Mouse (Mus musculus) forebrain, embryonic 14.5 days (tissue): Measurements from ENCODE around the gene Adora3. TPM values are rescaled to one million over a fixed set of nuclear protein-coding genes. Genes with fewer than 3 reads are reported as not detected.

Source experiments
- ATAC-seq: fragments of 200-750 bp; cut with Nextera tagmentation; 2 replicates; pipeline ENCODE4 v1.8.0; 2017; ENCODE audit warnings: mild to moderate bottlenecking, moderate library complexity
- DNase-seq: peaks from one replicate; pipeline ENCODE4 v3.0.0-alpha.2; 2015; ENCODE audit warnings: low spot score
- H3K27ac ChIP-seq: fragments of 300-500 bp; sonication (generic); 2 replicates; pipeline ENCODE4 v1.5.1; 2014; ENCODE audit warnings: low read depth, mild to moderate bottlenecking, control low read depth, low read length, moderate library complexity
- H3K27me3 ChIP-seq: fragments of 300-500 bp; sonication (generic); replicated peaks from 2 replicates; pipeline ENCODE4 v1.6.1; 2014; ENCODE audit warnings: low read length, control low read depth, mixed read lengths; ENCODE audit not compliant: control insufficient read depth, insufficient read depth
- H3K36me3 ChIP-seq: fragments of 300-500 bp; sonication (generic); 2 replicates; pipeline ENCODE4 v1.6.1; 2014; ENCODE audit warnings: low read length, control low read depth; ENCODE audit not compliant: control insufficient read depth, insufficient read depth
- H3K4me1 ChIP-seq: fragments of 300-500 bp; sonication (generic); 2 replicates; pipeline ENCODE4 v1.6.1; 2014; ENCODE audit warnings: antibody characterized with exemption, low read length, control low read depth; ENCODE audit not compliant: control insufficient read depth, insufficient read depth
- H3K4me2 ChIP-seq: fragments of 300-500 bp; sonication (generic); 2 replicates; pipeline ENCODE4 v1.6.1; 2014; ENCODE audit warnings: mild to moderate bottlenecking, control low read depth, low read length
- H3K4me3 ChIP-seq: fragments of 300-500 bp; sonication (generic); 2 replicates; pipeline ENCODE4 v1.5.1; 2014; ENCODE audit warnings: low read depth, low read length, control low read depth
- H3K9ac ChIP-seq: fragments of 300-500 bp; sonication (generic); 2 replicates; pipeline ENCODE4 v1.6.1; 2014; ENCODE audit warnings: mild to moderate bottlenecking, low read length, control low read depth, moderate library complexity
- H3K9me3 ChIP-seq: fragments of 300-500 bp; sonication (generic); replicated peaks from 2 replicates; pipeline ENCODE4 v1.6.1; 2016; ENCODE audit warnings: low read length, control low read depth, mixed read lengths; ENCODE audit not compliant: control insufficient read depth
- WGBS: fragments of 180-500 bp; shearing (Covaris S2); extraction: QIAGEN DNeasy Blood & Tissue Kit; methylation state at CpG from one replicate; pipeline ENCODE4 v1.1.7; 2014; 5-methylcytosine and 5-hydroxymethylcytosine counted together
- polyA plus RNA-seq: library from polyadenylated mRNA; unstranded; fragments of >200 nt; fragmentation: Nextera tagmentation; extraction: Ambion mirVana; gene quantifications from 2 replicates; pipeline ENCODE4 v1.2.1, GENCODE M21; 2014

Adora3 gene
- polyA plus RNA-seq, 1 experiment from 2014 or later, result 0.11 TPM

DNA sequence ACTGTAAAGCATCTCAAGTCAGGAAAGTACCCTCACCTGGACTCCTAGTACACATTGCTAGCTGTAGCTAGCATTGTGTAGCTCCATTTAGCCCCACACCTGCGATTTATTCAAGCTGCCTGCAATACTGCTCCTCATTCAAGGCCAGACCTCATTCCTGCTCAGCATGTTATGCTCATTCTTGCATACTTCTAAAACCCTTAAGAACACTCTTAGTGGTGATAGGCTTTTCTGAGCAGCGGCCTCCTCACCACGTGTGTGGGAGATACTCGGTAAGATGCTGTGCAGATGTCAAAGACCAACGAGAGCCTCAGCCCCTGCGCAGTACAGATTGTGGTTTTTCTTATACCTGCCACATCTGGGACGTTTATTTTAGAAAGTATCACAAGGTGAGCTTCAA, 59.2 kb downstream of the Adora3 start:
- no peaks in the 10 kb centered on the region for H3K36me3 ChIP-seq

DNA sequence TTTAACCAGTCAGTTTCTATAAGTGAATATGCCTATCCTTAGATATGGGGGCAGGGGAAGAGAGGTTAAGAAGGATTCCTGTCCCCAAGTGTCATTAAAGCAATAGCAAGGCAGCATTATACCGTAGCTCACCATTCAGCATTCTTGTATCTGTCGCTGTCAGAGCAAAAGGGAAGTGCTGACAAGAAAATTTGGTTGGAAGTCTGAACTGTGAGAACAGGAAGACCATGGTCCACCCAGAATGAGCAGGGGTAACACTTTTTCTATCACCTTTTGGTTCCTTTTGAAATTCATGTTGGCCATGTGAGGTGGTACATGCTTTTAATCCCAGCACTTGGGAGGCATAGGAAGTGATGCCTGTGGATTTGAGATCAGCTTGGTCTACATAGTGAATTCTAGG, 60.4 kb downstream of the Adora3 start:
- no peak overlapping the region for H3K27ac ChIP-seq
- H3K27me3 ChIP-seq, result no peaks in the 10 kb centered on the region
- H3K9ac ChIP-seq, result no peak overlapping the region
- H3K9me3 ChIP-seq, result no peaks in the 10 kb centered on the region
- no peaks in the 10 kb centered on the region for H3K36me3 ChIP-seq
- H3K4me3 ChIP-seq, result no peak overlapping the region
- H3K4me1 ChIP-seq, result no peaks in the 10 kb centered on the region
- ATAC-seq, result no peak
- 92% methylated on average over 2 of the region's 2 CpGs for WGBS
- DNase-seq, result no peak
- H3K4me2 ChIP-seq, result no peak overlapping the region

More for the DNA sequence above, 59.2 kb downstream of the Adora3 start:
- DNase-seq, result no peak
- no peak overlapping the region for H3K9ac ChIP-seq
- WGBS, result 87% methylated on average over 7 of the region's 7 CpGs
- no peaks in the 10 kb centered on the region for H3K9me3 ChIP-seq
- H3K4me2 ChIP-seq, result no peak overlapping the region
- H3K27me3 ChIP-seq, result no peaks in the 10 kb centered on the region
- ATAC-seq, result no peak
- no peak overlapping the region for H3K27ac ChIP-seq
- H3K4me1 ChIP-seq, result no peaks in the 10 kb centered on the region
- H3K4me3 ChIP-seq, result no peak overlapping the region

DNA sequence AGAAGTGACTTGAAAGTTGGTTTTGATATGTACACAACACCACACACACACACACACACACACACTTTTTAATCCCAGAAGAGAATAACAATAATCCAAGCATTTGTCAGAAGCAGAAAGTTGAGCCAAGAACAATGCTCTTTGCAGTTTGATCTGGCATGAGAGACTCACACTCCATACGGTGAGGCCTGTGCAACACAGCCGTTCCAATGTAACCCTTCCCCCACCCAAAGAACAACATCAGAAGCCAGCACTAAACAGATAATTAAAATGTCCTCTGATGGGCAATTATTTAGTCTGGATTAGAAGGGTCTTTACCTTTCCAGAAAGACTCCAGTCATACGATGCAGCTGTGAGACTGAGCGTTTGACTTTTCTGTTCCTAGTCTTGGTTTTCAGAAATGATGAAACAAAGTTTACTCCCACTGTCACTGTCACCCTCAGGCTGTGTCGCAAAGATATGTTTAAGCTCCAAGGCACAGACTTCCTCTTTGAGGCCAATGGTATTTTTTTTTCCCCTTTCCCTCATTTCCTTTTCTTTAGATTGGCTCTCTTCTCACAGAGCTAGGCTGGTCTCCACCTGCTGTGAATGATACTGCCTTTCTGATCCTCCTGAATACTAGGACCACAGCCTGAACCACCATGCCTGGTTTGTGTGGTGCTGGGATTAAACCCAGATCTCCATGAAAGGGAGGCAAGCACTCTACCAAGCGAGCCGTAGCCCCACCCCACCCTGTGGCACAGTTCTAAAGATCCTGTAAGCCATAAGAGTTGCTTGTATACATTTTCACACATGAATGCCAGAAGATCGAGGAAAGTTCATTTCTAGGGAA, 61.8 kb downstream of the Adora3 start, which contains the start of gene I830077J02Rik:
TSS of gene I830077J02Rik (minus strand) at position 425 of the 832 bp plus-strand sequence.
- no peak within 1 kb of the TSS for H3K9ac ChIP-seq
- H3K27me3 ChIP-seq, result no peaks in the 10 kb centered on the region
- WGBS, result 87% methylated on average over 8 of the region's 8 CpGs
- ATAC-seq (no peak), DNase-seq (no peak)
- H3K9me3 ChIP-seq, result no peaks in the 10 kb centered on the region
- H3K4me2 ChIP-seq, result no peak within 1 kb of the TSS
- no peaks in the 10 kb centered on the region for H3K36me3 ChIP-seq
- H3K4me3 ChIP-seq, result no peak within 1 kb of the TSS
- H3K4me1 ChIP-seq, result no peaks in the 10 kb centered on the region
- no peak within 1 kb of the TSS for H3K27ac ChIP-seq

DNA sequence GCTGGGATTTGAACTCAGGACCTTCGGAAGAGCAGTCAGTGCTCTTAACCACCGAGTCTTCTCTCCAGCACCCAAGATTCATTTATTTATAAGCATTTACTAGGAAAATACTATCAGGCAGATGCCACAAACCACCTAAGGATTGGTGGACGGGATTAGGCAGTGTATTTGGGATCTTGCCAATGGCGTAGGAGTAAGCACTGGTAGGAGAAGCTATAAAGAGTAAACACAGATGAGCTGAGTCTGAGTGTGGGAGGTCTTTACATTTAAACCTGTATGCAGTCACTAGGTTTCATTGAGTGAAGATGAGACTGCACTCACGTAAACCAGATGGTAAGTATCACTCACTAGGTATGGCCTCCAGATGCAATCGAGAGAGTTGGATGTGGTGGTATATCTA, 63.3 kb downstream of the Adora3 start:
- Histone ChIP-seq H3K36me3 (peaks cover 4% of the 10 kb centered on the region; the same call in 1 of the 2 replicates), H3K4me1 (no peaks in the 10 kb centered on the region), H3K4me3 (no peak overlapping the region), H3K9ac (no peak overlapping the region), H3K27ac (no peak overlapping the region), H3K4me2 (no peak overlapping the region), H3K9me3 (no peaks in the 10 kb centered on the region), H3K27me3 (no peaks in the 10 kb centered on the region)
- DNase-seq, result no peak
- 92% methylated on average over 6 of the region's 6 CpGs for WGBS
- ATAC-seq, result no peak

DNA sequence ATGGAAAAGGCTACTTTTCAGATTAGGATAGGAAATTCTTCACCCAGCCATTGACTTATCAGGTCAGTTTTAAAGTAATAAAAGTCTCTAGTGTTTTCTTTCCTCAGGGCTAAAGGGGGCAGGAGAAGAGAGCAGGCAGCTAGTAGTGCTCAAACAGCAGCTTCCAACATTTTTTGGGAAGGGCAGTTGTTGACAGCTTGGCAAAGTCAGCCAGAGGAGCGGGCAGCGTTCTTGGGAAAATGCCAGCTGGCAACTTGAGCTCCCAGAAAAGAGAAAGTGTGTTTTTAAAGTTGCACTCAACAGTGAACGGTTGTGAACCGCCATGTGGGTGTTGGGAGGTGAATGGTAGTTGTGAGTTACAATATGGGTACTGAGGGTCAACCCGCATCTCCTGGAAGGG, 64.4 kb downstream of the Adora3 start:
- ATAC-seq, result no peak
- H3K27me3 ChIP-seq, result no peaks in the 10 kb centered on the region
- H3K27ac ChIP-seq, result no peak overlapping the region
- no peaks in the 10 kb centered on the region for H3K9me3 ChIP-seq
- no peaks in the 10 kb centered on the region for H3K4me1 ChIP-seq
- H3K36me3 ChIP-seq, result peaks cover 4% of the 10 kb centered on the region; the same call in 1 of the 2 replicates
- no peak overlapping the region for H3K4me2 ChIP-seq
- peak; percentile 7 for DNase-seq
- WGBS, result 76% methylated on average over 5 of the region's 5 CpGs
- H3K9ac ChIP-seq, result no peak overlapping the region
- no peak overlapping the region for H3K4me3 ChIP-seq

DNA sequence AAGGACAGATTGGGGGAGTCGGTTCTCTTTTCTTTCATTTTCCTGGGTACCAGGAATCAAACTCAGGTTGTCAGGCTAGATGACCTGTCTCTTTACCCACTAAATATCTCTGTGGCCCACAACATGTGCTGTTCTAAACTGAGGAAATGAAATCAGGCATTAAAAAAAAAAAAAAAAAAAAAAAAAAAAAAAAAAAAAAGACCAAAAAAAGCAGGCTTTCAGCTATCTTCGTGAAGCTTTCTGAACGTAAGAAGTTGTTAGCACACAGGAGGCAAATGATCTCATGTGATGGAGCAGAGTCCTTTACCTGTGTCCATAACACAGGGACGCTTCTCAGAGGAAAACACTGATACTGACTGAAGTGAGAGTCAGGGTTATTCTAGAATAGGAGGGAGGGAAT, 65.5 kb downstream of the Adora3 start:
- no peaks in the 10 kb centered on the region for H3K9me3 ChIP-seq
- no peak overlapping the region for H3K4me3 ChIP-seq
- no peak overlapping the region for H3K9ac ChIP-seq
- no peak overlapping the region for H3K4me2 ChIP-seq
- H3K36me3 ChIP-seq, result peaks cover 10% of the 10 kb centered on the region
- no peak for ATAC-seq
- H3K27ac ChIP-seq, result no peak overlapping the region
- H3K27me3 ChIP-seq, result no peaks in the 10 kb centered on the region
- H3K4me1 ChIP-seq, result no peaks in the 10 kb centered on the region
- 94% methylated on average over 4 of the region's 4 CpGs for WGBS
- no peak for DNase-seq

DNA sequence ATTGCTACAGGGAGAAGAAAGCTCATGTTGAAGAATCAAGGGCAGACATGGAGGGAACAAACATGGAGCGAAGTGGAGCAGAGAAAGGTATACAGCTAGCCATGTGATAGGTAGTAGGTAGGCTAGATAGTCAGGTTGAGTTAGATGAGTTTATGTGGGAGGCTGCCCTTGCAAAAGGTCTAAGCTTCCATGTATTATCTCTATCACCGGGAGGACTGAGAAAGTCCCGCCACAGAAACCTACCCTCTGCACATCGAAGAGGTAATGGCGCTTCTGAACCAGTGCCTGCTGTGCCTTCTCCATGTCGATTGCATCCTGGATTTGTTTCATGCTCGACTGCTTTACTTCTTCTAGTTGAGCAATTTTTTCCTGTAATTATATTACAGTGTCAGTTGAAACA, 80.7 kb downstream of the Adora3 start:
- Histone ChIP-seq H3K36me3 (peaks cover 76% of the 10 kb centered on the region), H3K9ac (no peak overlapping the region)

DNA sequence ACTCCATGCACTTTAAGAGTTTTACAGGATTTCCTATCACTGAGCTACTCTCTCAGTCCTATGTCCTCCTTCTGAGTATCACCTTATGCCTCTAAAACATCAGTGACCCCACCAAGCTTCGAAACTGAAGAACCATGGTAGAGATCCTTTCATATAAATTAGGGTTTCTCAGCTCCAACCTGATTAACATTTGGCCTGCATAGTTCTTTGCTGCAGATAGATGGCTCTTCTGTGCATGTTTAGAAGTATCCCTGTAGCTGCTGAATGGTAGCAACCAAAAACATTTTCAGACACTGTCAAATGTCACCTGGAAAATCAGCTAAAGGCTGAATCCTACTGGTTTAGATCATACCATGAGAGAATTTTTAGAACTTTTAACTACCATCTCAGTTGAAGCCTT, 86.6 kb downstream of the Adora3 start:
- WGBS, result 95% methylated on average over 1 of the region's 1 CpGs
- no peak overlapping the region for H3K9ac ChIP-seq

More for the DNA sequence above, 80.7 kb downstream of the Adora3 start:
- no peak for DNase-seq
- Histone ChIP-seq H3K4me1 (no peaks in the 10 kb centered on the region), H3K27me3 (no peaks in the 10 kb centered on the region), H3K4me2 (no peak overlapping the region), H3K27ac (no peak overlapping the region), H3K9me3 (no peaks in the 10 kb centered on the region), H3K4me3 (no peak overlapping the region)
- WGBS, result 95% methylated on average over 7 of the region's 7 CpGs
- ATAC-seq, result no peak

DNA sequence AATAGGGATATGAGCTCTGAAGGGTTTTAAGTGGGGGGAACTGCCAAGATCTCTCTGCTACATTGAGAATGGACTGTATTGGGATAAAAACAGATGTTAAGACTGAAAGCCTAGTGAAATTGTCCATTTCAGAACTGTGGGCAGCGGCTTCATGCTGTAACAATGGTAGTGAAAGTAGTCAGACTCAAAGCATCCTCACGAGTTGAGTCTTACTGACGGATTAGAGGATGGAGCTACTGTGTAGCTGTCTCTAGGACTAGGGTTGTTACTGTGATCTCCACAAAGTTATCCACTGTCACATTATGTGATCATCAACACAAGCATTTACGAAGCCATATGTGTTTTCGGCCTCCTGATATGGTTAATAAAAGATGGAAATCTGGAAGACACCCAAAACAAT, 87.5 kb downstream of the Adora3 start:
- H3K9me3 ChIP-seq, result no peaks in the 10 kb centered on the region
- no peak overlapping the region for H3K27ac ChIP-seq
- H3K4me1 ChIP-seq, result peaks cover 17% of the 10 kb centered on the region
- peaks cover 40% of the 10 kb centered on the region for H3K36me3 ChIP-seq
- peak overlapping the region; percentile 91 for H3K9ac ChIP-seq
- H3K27me3 ChIP-seq, result no peaks in the 10 kb centered on the region
- DNase-seq (no peak), ATAC-seq (no peak)
- peak overlapping the region; percentile 78 for H3K4me3 ChIP-seq
- H3K4me2 ChIP-seq, result peak overlapping the region; percentile 64
- 43% methylated on average over 5 of the region's 5 CpGs for WGBS

More for the DNA sequence above, 86.6 kb downstream of the Adora3 start:
- H3K4me3 ChIP-seq, result no peak overlapping the region
- H3K9me3 ChIP-seq, result no peaks in the 10 kb centered on the region
- peaks cover 17% of the 10 kb centered on the region for H3K4me1 ChIP-seq
- ATAC-seq, result no peak
- peak overlapping the region; percentile 64 for H3K4me2 ChIP-seq
- peaks cover 40% of the 10 kb centered on the region for H3K36me3 ChIP-seq
- H3K27ac ChIP-seq, result no peak overlapping the region
- no peaks in the 10 kb centered on the region for H3K27me3 ChIP-seq
- no peak for DNase-seq
